Mouse (Mus musculus) cerebellum, adult 9-11 months (tissue): Measurements from ENCODE around the gene Pnpla7.
"Not testable (repeated sequence)": the region's sequence is repeated elsewhere in the genome, so short reads cannot be mapped to it uniquely, and the experiment has no call there.

Experiments
- DNase-seq: peaks from one replicate; pipeline ENCODE4 v3.0.0; 2022

Pnpla7 gene

GRCm38 (mm10) chr2:24975704-24976297 lies at the start of gene Pnpla7:
Gene Pnpla7, plus strand, starts transcription at chr2:24976033.
- peak; percentile 72 for DNase-seq

DNA sequence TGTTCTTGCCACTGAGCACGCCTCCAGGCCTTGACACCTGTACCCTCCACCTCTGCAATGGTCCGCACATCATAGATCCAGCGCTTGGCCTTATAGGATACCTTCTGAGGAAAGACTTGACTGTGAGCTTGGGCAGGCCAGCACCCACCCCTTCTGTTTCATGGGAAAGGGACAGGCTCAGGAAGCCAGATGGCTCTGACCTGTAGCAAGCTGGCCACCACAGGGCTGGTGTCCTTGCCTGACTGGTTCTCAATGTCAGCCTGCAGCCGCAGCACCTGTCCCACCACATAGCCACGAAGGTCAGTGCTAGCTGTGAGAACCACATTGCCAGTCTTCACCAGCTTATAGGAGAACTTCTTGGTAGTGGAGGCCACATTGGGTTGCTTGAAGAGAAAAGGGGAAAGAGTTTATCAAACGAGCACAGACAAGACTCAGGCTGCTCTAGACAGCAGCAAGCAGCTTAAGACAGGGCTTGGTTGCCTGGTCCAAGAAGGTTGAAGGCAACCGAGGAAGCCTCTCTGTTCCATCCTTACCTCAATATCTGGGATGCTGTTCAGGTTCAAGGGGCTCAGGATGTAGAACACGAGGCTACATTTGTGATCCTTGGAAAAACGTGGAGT lies 49.4 kb upstream of the Pnpla7 start:
- no peak for DNase-seq

DNA sequence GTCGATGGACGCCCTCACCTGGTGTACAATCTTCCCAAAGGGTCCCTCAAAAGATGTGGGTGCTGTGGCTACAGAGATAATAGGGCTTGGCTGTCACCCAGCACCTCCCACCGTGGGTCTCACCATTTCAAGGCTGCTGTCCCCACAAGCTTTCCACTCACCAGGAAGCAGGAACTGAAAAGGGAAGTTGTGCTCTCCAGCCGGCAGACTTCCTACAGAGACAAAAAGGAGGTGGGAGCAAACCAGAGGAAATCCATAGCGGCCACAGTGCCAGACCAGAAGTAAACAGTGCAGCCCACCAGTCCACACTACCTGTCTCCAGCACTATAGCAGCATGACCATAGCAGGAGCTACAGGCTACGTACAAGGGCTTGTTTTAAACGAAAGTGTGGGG lies 48.9 kb upstream of the Pnpla7 start:
- DNase-seq, result no peak

GRCm38 (mm10) chr2:24927810-24928479 lies 47.9 kb upstream of the Pnpla7 start:
- peak; percentile 67 for DNase-seq

DNA sequence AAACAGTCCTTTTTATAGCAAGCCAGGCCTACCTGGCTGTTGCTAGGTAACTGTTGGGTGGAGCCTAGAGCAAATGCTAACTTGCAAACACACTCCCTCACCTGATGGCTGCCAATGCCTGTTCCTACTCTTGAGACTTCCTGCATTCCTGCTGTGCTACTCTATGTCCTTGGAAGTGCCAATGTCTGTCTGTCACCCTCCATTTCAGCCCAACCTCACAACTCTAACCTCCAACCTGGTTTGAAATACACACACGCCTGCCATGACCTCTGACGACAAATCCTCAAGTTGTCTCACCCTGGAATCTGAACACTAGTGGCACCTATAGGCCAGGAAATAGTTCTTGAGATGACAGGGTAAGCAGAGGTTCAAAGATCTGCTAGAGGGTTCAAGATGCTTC lies 46.7 kb upstream of the Pnpla7 start:
- no peak for DNase-seq

GRCm38 (mm10) chr2:24929593-24929992 lies 46.2 kb upstream of the Pnpla7 start:
- DNase-seq, result no peak

- DNase-seq, result peak; percentile 77
Observed at GRCm38 (mm10) chr2:24934441-24934963, 41.3 kb upstream of the Pnpla7 start.

GRCm38 (mm10) chr2:24935057-24935796 lies 40.6 kb upstream of the Pnpla7 start, which contains the start of gene Arrdc1:
Gene Arrdc1, minus strand, starts transcription at chr2:24935252.
- DNase-seq, result peak; percentile 92

- DNase-seq, result no peak
Observed at GRCm38 (mm10) chr2:24942092-24942491, 33.7 kb upstream of the Pnpla7 start.

GRCm38 (mm10) chr2:24944304-24944703 lies 31.5 kb upstream of the Pnpla7 start:
- not testable (repeated sequence) for DNase-seq

GRCm38 (mm10) chr2:24949421-24950188 lies 26.2 kb upstream of the Pnpla7 start, which contains the start of gene Zmynd19:
Gene Zmynd19, plus strand, starts transcription at chr2:24949792.
- DNase-seq, result peak; percentile 97

DNA sequence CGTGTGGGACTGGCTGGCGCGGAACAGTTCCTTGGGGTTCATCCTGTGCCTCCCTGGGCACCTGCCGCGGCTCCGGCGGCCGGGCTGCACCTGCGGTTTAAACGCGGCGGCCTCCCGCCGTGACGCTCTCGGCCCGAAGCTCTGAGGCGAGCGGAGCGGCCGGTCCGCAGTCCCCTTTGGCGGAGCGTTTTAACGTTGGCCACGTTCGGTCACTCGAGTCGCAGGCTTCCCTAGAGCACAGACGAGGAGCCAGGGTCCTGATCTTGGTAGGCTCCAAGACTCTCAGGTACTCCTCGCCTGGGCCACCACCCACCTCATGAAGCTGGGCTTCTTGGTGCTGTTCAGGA lies 25.7 kb upstream of the Pnpla7 start:
- no peak for DNase-seq

- no peak for DNase-seq
Observed at GRCm38 (mm10) chr2:24952537-24953055, 23.2 kb upstream of the Pnpla7 start.

DNA sequence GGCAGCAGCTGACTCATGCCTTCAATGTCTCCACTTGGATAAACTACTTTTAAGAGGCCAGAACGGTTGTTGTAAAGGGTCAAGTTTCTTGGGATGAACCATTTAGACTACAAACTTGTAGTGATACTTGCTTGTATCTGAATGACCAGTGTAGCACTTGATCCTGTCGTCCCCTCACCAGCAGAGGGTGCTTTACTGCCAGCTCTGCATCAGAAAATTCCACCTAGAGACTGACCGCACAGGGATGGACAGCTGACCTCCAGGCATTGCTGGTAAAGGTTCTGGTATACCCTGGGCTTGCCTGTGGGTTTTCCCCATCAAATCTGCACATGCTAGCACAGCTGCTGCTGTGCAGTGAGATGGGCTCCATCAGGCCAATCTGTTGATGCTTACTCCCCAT lies 14.9 kb upstream of the Pnpla7 start:
- no peak for DNase-seq

GRCm38 (mm10) chr2:24962304-24963000 lies 13.4 kb upstream of the Pnpla7 start, which contains the start of gene Dph7:
Gene Dph7, plus strand, starts transcription at chr2:24962400.
- DNase-seq, result peak; percentile 88

DNA sequence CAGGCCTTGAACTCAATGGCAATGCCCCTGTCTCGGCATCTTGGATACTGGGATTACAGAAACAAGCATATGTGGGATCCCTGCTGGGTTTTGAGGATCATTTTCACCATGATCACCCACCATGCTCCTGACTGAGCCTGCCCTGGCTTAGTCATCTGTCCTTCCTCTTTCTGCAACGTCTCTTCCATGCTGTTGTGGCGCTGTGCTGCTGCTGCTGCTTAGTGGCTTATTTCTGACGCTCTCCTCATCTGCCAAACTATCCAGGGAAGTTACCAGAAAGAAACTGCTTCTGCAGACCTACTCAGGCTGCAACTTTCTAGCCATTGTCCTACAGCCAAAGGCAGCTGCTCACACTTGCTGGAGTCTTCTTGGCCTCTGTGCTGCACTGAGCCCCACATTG lies 5.4 kb upstream of the Pnpla7 start:
- no peak for DNase-seq

DNA sequence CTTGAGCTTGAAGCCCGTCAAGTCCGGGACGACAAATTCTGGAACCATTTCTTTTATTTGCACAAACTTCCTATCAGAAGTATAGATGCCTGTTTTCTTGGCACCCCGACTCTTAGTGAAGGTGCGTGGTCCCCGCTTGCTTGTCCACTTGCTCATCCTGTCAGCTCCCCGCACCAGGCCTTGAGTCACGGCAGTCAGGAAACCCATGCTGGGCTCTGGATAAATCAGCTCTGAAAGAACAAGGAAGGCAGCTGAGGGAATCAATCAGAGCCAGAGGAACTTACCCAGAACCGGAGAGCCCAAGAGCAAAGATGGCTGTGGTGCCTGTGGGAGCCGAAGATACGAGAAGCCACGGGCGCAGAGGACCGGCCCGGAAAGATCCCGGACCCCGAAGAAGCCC lies 1.4 kb upstream of the Pnpla7 start:
- not testable (repeated sequence) for DNase-seq

DNA sequence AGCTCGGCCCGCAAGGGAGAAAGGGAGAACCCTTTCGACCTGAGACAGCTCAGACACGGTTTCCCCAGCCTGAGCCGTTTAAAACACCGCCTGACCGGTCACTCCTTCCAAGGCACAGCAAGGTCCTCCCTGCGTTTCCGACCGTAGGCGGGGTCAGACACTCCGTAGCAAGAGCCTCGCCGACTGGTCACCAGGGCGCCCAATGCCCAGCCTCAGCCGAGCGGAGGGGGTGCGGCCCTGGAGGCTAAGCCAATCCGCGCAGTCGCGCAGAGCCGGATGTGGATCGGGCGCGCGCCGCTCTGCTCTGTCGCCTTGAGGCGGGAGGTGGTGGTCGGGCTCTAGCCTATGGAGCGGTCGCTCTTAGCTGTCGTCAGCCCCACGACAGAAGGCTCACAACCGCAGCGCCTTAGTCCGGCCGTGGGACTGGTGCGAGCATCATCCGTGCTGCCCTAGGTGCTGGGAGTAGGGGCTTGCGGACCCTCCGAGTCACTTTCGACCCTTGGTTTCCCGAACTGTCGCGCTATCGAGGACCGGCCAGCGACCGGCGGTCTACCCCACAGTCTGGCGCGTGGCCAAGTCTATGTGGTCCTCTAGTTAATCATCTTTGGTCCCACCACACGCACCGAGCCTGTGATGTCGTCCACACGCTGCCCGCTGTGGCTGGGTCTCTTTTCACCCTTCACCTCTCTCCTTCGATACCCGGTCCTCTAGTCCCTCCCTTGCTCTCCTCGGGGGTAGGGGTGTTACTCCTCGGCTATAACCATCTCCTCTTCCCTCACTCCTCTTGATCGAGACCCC lies 728 bp upstream of the Pnpla7 start, which contains the start of gene Mrpl41:
TSS of gene Mrpl41 (minus strand) at position 193 of the 798 bp plus-strand sequence.
- peak; percentile 98 for DNase-seq

DNA sequence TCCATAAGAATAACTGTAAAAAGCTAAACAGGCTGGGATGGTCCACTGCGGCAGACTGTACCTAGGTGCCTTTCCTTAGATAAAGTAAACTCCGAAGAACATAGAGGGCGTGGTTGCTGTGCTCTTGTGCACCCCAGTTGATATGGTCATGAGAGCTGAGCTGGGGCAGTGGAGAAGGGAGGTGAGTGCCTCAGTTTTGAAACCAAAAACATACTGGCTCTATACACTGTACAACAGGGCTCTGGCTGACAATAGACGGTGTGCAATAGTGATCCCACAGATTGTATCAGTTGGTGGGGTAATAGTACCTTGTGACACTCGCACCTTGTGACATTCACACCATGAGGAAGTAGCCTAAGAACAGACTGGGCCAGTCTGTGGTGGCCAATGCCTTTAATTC lies 1.1 kb downstream of the Pnpla7 start:
- DNase-seq, result no peak

DNA sequence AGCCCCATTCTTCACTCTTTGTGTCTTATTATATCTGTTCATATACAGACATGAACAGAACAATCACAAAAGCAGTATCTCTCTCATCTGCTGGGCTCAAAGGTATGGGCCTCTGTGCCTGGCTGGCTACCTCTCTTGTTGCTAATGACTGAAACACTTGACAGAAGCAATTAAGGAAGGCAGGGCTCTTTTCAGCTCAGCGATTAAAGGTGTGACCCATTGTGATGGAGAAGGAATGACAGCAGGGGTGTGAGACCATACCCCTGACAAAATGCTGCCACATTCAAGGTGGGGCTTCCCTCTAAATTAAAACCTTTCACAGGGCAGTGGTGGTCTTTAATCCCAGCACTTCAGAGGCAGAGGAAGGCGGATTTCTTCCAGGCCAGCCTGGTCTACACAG lies 11.9 kb downstream of the Pnpla7 start:
- DNase-seq, result no peak

DNA sequence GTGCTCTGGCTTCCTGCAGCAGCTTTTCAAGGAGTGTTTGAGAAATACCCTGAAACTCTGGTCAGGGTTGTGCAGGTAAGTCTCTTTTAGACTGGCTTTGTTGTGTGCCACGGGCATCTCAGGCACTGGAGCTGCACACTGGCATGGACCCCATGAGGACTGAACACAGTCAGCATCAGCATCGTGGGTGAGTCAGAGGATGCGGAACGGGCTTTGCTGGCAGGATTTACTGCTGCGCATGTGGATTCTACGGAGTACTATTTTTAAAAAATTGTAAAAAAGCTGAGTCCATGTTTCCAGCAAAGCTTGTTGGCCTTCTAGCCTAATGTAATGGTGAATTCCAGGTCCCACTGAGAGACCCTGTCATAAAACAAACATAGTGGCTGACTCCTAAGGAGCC lies 19.5 kb downstream of the Pnpla7 start:
- no peak for DNase-seq
